Mouse (Mus musculus) ovary, postnatal 10 days (tissue): Measurements from ENCODE around the gene Olfr1360.

Experiments
- DNase-seq: peaks from one replicate; pipeline ENCODE4 v3.0.0; 2022; ENCODE audit warnings: low spot score

Gene Olfr1360

DNA sequence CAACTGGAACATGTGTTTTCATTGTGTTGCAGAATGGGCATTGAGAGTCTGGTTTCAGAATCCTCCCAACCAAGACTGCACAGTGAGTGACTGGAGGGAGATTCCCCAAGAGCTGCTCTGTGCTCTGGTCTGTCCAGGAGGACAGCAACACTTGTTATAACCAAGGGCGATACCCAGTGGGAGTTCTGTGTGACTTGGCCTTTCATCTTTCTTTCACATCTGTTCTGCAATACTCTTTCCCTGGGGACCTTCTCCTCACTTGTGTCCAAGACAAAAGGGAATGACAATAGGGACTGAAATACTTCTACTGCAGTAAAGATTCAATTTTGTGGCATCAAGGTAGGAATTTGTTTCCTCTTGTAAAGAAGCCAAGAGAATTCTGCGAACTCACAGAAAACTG is 34.8 kb downstream of the Olfr1360 start, which contains the start of gene Olfr11:
Olfr11 (minus strand) TSS at position 101 of the 400 bp plus-strand sequence.
- DNase-seq, result no peak
